Mouse (Mus musculus) lung, postnatal 0 days (tissue): ENCODE measurements around the gene Uspl1. TPM values are rescaled to one million over a fixed set of nuclear protein-coding genes. Genes with fewer than 3 reads are reported as not detected.

ENCODE experiments used
- ATAC-seq: fragments of 200-750 bp; cut with Nextera tagmentation; 2 replicates; pipeline ENCODE4 v1.8.0; 2017; ENCODE audit warnings: moderate library complexity
- DNase-seq: peaks from one replicate; pipeline ENCODE4 v3.0.0-alpha.2; 2016; ENCODE audit warnings: low spot score
- H3K27ac ChIP-seq: fragments of 300-500 bp; sonication (generic); 2 replicates; pipeline ENCODE4 v1.5.1; 2014; ENCODE audit warnings: antibody characterized with exemption, mild to moderate bottlenecking, low read length, mixed read lengths
- H3K27me3 ChIP-seq: fragments of 300-500 bp; sonication (generic); replicated peaks from 2 replicates; pipeline ENCODE4 v1.6.1; 2014; ENCODE audit warnings: low read length, mixed read lengths; ENCODE audit not compliant: insufficient read depth
- H3K36me3 ChIP-seq: fragments of 300-500 bp; sonication (generic); 2 replicates; pipeline ENCODE4 v1.6.1; 2014; ENCODE audit warnings: low read length, mixed read lengths; ENCODE audit not compliant: insufficient read depth
- H3K4me1 ChIP-seq: fragments of 300-500 bp; sonication (generic); 2 replicates; pipeline ENCODE4 v1.6.1; 2014; ENCODE audit warnings: antibody characterized with exemption, low read depth, low read length, mixed read lengths; ENCODE audit not compliant: insufficient read depth
- H3K4me2 ChIP-seq: fragments of 300-500 bp; sonication (generic); replicated peaks from 2 replicates; pipeline ENCODE4 v1.6.1; 2014; ENCODE audit warnings: low read depth, mild to moderate bottlenecking, low read length, moderate library complexity, mixed read lengths
- H3K4me3 ChIP-seq: fragments of 300-500 bp; sonication (generic); 2 replicates; pipeline ENCODE4 v1.5.1; 2014; ENCODE audit warnings: low read depth, low read length
- H3K9ac ChIP-seq: fragments of 300-500 bp; sonication (generic); replicated peaks from 2 replicates; pipeline ENCODE4 v1.6.1; 2014; ENCODE audit warnings: low read depth, mild to moderate bottlenecking
- H3K9me3 ChIP-seq: fragments of 300-500 bp; sonication (generic); 2 replicates; pipeline ENCODE4 v1.6.1; 2016; ENCODE audit warnings: low read length, mixed read lengths
- CTCF ChIP-seq: IDR thresholded peaks from 2 replicates; pipeline ENCODE4 v1.5.1; 2016; ENCODE audit warnings: antibody characterized with exemption, mild to moderate bottlenecking
- EP300 ChIP-seq: IDR thresholded peaks from 2 replicates; pipeline ENCODE4 v1.6.1; 2016; ENCODE audit warnings: antibody characterized with exemption, mild to moderate bottlenecking, control low read depth
- WGBS: fragments of 180-500 bp; shearing (Covaris S2); extraction: QIAGEN DNeasy Blood & Tissue Kit; methylation state at CpG from one replicate; pipeline ENCODE4 v1.1.7; 2014; 5-methylcytosine and 5-hydroxymethylcytosine counted together
- polyA plus RNA-seq: library from polyadenylated mRNA; unstranded; fragments of >200 nt; fragmentation: Nextera tagmentation; extraction: Ambion mirVana; gene quantifications from 2 replicates; pipeline ENCODE4 v1.2.1, GENCODE M21; 2015

The Uspl1 gene
- polyA plus RNA-seq, 1 experiment from 2014 or later, result 17.5 TPM

DNA sequence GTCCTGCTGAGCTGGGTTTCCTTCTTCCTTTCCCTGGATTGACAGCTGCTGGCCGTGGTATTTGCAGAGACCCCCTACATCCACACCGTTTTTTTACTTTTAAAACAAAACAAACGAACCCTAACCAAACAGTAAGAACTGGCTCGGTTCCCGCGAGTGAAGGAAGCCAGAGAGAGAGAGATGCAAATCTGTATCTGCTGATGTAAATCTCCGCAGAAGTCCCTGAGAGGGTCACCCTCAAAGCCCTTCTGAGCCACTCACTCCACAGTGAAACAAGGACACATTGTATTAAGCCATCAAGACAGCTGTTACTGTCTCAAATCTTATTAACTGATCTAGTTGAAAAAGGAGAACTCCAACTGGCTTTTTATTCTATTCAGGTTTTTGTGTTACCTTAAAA lies 40.5 kb downstream of the Uspl1 start:
- DNase-seq, result no peak
- Histone ChIP-seq H3K9ac (no peak overlapping the region), H3K9me3 (no peaks in the 10 kb centered on the region), H3K36me3 (no peaks in the 10 kb centered on the region), H3K4me1 (no peaks in the 10 kb centered on the region; the same call in 1 of the 2 replicates), H3K27ac (no peak overlapping the region), H3K4me2 (no peak overlapping the region), H3K4me3 (no peak overlapping the region), H3K27me3 (no peaks in the 10 kb centered on the region)
- no peak for ATAC-seq
- WGBS, result 9% methylated on average over 7 of the region's 7 CpGs
- no peak for TF ChIP-seq CTCF
- TF ChIP-seq EP300, result no peak

DNA sequence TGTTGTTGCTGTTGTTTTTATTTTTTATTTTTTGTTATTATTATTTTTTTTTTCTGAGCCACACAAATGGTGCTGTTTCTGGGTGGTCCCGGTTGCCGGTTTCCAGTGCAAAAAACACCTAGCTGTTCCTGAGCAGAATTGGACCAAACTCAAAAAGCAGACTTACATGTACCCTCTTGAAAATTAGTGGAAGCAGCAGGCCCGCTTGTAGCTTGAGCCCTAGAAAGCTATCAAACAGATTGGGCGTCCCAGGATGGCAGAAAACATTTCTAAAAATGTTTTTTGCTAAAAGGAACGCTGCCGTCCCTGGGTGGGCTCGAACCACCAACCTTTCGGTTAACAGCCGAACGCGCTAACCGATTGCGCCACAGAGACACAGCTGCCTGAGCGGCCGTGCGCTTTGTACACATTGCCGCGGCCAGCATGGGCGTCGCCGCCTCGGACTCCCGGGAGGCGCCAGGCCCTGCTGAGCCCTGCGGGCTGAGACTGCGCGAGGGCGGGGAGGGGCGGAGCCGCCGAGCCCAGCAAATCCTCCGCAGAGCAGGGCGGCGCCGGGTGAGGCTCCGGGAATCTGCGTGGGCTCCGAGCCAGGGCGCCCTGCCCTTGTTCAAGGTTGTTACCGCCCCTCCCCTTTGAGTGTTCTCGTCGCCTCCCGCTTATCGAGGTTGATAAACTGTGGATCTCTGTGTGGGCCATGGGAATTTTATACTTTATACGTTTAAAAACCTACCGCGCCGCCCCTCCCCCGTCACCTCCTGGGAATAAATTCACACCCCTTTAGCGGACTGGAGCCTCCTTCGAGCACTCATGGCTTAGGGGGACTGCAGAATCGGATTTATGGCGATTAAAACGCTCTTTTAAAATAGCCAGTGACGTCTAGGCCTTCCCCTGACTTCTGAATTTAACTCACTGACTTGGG lies 44.8 kb downstream of the Uspl1 start:
- peak; percentile 81 for TF ChIP-seq EP300
- TF ChIP-seq CTCF, result peak; percentile 5; the same call in 1 of the 2 replicates

DNA sequence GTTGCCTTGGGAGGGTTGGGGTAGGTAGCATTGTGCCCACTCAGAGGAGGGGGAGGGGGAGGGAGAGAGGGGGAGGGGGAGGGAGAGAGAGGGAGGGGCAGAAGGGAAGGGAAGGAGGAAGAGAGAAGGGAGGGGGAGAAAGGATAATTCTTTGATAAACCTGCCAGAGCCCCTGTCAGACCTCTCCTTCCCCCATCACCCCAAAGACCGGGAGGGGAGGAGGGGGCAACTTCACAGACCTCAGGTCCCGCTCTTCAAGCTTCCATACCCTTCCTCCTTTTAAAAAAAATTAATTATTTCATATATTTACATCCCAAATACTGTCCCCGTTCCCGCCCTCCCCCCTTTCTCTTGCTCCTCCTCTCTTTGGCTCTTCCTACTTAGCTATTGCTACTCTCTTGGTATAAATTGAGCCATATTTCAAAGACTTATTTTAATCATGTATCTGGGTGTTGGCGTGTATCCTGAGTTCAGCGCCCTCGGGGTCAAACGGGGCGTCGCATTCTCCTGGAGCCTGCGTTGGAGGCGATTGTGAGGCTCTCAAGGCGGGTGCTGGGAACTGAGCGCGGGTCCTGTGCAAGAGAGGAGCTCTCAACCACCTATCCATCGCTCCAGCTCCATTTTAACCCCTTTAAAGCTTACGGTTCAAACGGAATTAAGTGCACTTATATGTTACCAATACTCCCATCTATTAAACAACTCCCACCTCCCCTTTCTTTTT lies 45.6 kb downstream of the Uspl1 start:
- H3K27ac ChIP-seq, result peak overlapping the region; percentile 92
- WGBS, result 61% methylated on average over 18 of the region's 18 CpGs
- DNase-seq (no peak), ATAC-seq (no peak)
- peak overlapping the region; percentile 43; the same call in 1 of the 2 replicates for H3K9ac ChIP-seq
- TF ChIP-seq CTCF, result no peak
- no peak for TF ChIP-seq EP300
- no peaks in the 10 kb centered on the region for H3K27me3 ChIP-seq
- peak overlapping the region; percentile 49 for H3K4me2 ChIP-seq
- H3K36me3 ChIP-seq, result no peaks in the 10 kb centered on the region
- peak overlapping the region; percentile 38 for H3K4me3 ChIP-seq
- no peaks in the 10 kb centered on the region for H3K9me3 ChIP-seq
- H3K4me1 ChIP-seq, result no peaks in the 10 kb centered on the region

More for the DNA sequence above, 44.8 kb downstream of the Uspl1 start:
- Histone ChIP-seq H3K4me3 (peak overlapping the region; percentile 38), H3K4me1 (no peaks in the 10 kb centered on the region; the same call in 1 of the 2 replicates), H3K27ac (peak overlapping the region; percentile 92), H3K9ac (peak overlapping the region; percentile 43; the same call in 1 of the 2 replicates), H3K27me3 (no peaks in the 10 kb centered on the region), H3K4me2 (peak overlapping the region; percentile 49), H3K36me3 (no peaks in the 10 kb centered on the region), H3K9me3 (no peaks in the 10 kb centered on the region)
- 2% methylated on average over 52 of the region's 55 CpGs for WGBS
- peak; percentile 99 for DNase-seq
- peak; percentile 100 for ATAC-seq

GRCm38 (mm10) chr5:149235002-149235401 lies 50.9 kb downstream of the Uspl1 start:
- H3K4me2 ChIP-seq, result no peak overlapping the region
- no peak overlapping the region for H3K9ac ChIP-seq
- no peak overlapping the region for H3K27ac ChIP-seq
- peak; percentile 56 for DNase-seq
- H3K27me3 ChIP-seq, result no peaks in the 10 kb centered on the region
- TF ChIP-seq EP300 (no peak), CTCF (no peak)
- H3K4me3 ChIP-seq, result no peak overlapping the region
- no peaks in the 10 kb centered on the region for H3K36me3 ChIP-seq
- no peaks in the 10 kb centered on the region for H3K4me1 ChIP-seq
- ATAC-seq, result peak; percentile 57
- no peaks in the 10 kb centered on the region for H3K9me3 ChIP-seq
- 72% methylated on average over 7 of the region's 7 CpGs for WGBS

GRCm38 (mm10) chr5:149237221-149237950 lies 53.2 kb downstream of the Uspl1 start:
- no peaks in the 10 kb centered on the region for H3K9me3 ChIP-seq
- DNase-seq (no peak), ATAC-seq (no peak)
- no peak overlapping the region for H3K4me3 ChIP-seq
- H3K27me3 ChIP-seq, result no peaks in the 10 kb centered on the region
- H3K27ac ChIP-seq, result no peak overlapping the region
- H3K9ac ChIP-seq, result no peak overlapping the region
- H3K4me1 ChIP-seq, result no peaks in the 10 kb centered on the region
- WGBS, result 69% methylated on average over 24 of the region's 24 CpGs
- H3K4me2 ChIP-seq, result no peak overlapping the region
- no peak for TF ChIP-seq EP300
- no peak for TF ChIP-seq CTCF
- no peaks in the 10 kb centered on the region for H3K36me3 ChIP-seq
